Mouse (Mus musculus) left cerebral cortex, postnatal 25 days (tissue): ENCODE data around the gene Prkd1. TPM values are rescaled to one million over a fixed set of nuclear protein-coding genes. Genes with fewer than 3 reads are reported as not detected.
"Not testable (repeated sequence)": the region's sequence is repeated elsewhere in the genome, so short reads cannot be mapped to it uniquely, and the experiment has no call there.

Experiments used
- DNase-seq, 2 experiments: peaks; one replicate each; pipeline ENCODE4 v3.0.0; 2022; ENCODE audit warnings: low spot score in 2 of 2, mixed read lengths in 1 of 2
- intact Hi-C: fragments of 180-260 bp; cut with DNase I; formaldehyde crosslinking; loops from one replicate; pipeline ENCODE4 v1.15.1; 2025
- total RNA-seq, 2 experiments: library from RNA; stranded (reverse); gene quantifications; 2 replicates each; pipeline ENCODE4 v1.2.3; 2021

The Prkd1 gene
- 1 to 10 TPM; 7.5 to 8.4 TPM for total RNA-seq

- intact Hi-C loops = loop anchor here (5.0 kb wide), 1 partner anchor 102 kb away; no protein-coding TSS in a partner anchor
- peak; percentile 55 to 58 for DNase-seq
These were observed at the start of gene Prkd1 for GRCm38 (mm10) chr12:50648671-50649541. Gene Prkd1 (minus strand): TSS chr12:50649098.

DNA sequence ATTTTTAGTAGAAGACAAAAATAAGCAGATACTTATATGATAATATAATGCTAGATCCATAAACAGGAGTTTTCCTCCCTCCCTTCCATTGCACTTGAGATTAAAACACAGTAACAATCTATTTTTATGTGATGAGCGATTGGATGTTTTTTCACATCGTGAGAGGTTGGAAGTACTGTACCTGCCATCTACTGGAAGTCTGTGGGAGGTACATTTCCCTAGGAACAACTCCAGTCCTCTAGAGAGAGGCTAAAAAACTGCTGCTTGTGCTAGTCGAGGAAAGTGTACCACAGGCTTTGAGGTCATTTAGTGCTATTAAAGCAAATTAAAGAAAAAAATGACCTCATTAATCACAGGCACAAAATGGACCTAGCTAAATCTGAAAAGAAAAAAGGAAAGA lies 48.6 kb upstream of the Prkd1 start:
- peak; percentile 34 to 71 for DNase-seq
- intact Hi-C loops = loop anchor here (2.0 to 5.0 kb wide), 3 partner anchors 245 to 1325 kb away; no protein-coding TSS in a partner anchor

- DNase-seq = no peak
- intact Hi-C loops = loop anchor here (5.0 kb wide), 1 partner anchor 101 kb away; no protein-coding TSS in a partner anchor
These were observed 675 bp downstream of the Prkd1 start for GRCm38 (mm10) chr12:50648176-50648670.

- DNase-seq = no peak
- intact Hi-C loops = loop anchor here (5.0 kb wide), 1 partner anchor 100 kb away; no protein-coding TSS in a partner anchor
These were observed 2.0 kb downstream of the Prkd1 start for GRCm38 (mm10) chr12:50646857-50647256.

DNA sequence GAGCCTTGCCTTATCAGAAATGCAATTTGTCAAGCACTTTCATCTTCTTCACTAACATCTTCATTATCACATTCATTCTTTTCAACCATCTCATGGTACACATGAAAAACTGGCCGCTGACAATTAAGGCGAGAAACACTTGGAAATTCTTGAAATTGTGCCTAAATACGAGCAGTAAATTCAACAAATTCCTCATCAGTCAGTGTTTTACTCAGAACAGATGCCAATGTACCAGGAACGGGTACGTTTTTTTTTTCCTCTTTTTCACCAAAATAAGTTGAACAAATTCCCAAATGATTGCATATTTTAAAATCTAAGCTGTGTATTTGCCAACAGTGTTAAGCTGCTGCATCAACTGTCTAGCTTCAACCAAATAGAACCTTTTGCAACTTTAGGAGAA lies 6.2 kb downstream of the Prkd1 start:
- no peak for DNase-seq
- intact Hi-C loops = no loop called here

GRCm38 (mm10) chr12:50640171-50640570 lies 8.7 kb downstream of the Prkd1 start:
- intact Hi-C loops = no loop called here
- DNase-seq = no peak

- intact Hi-C loops = no loop called here
- DNase-seq = no peak
These were observed 14.5 kb downstream of the Prkd1 start for GRCm38 (mm10) chr12:50634436-50634835.

DNA sequence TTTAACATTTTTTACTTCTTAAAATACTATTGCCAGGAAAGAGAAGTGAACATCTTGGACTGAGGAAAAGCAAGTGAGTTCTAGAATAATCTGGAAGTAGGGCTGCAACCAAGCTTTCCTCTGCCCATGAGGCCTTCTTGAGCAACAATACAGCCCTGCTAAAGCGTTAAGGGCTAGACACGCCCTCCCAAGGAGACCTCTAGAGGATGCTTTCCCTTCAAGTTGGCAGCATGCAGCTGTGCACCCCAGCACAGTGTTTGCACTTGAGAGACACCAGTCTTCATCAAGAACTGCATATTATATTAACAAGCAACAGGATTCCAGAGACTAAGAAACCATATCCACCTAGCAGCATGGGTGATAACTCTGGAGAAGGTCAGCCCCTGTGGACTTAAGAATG lies 22.8 kb downstream of the Prkd1 start:
- DNase-seq, intact Hi-C loops: not testable (repeated sequence)

DNA sequence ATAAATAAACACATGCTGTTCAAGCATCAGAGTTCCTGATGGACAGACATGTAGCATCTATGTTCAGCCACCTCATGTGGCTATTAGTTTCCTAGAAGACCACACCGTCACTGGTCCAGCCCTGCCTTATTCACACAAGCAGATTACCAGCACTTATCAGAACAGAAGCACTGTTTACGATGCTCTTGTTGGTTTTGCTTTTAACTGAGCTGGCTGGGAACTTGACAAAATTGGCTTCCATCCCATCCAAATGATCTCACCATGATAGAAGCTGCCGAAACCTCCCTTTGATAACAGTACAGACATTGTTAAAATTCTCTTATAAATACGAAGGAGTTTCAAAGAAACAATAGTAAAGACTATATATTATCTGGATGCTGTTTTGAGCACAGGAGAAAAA lies 24.7 kb downstream of the Prkd1 start:
- intact Hi-C loops = no loop called here
- no peak for DNase-seq

DNA sequence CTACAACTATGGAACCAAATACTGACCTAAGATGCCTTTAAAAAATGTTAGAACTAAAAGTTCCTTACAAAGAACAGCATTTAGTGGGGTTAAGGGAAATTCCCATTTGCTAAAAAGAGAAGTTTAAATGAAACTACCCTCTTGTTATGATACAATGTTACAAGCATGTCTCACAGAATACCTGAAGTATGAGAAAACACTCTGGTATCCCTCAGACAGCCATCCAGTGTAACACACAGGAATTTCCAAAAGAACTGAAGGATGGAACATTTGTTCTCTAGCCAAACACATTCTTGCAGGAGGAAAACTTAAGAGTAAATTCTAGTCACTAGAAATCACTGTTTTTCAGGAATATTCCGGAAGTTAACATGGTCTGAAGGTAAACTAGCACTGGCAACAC lies 33.0 kb downstream of the Prkd1 start:
- DNase-seq = no peak
- intact Hi-C loops = no loop called here

DNA sequence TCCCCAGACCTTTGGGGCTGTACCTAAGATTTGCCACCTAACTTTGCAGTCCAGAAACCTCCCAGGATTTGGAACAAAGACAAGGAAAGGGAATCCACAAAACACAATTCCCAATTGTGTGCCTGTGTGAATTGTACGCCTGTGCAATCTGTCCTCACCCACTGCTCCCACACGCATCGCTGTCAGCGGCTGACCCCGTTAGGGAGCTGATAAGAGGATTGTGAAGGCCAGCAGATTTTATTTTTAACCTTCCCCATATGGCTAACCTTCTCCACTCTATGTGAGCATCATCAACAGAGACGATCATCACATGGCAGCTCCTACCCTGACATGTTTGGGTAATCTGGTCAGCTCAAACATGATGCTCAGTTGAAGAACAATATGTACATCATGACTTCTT lies 34.6 kb downstream of the Prkd1 start:
- intact Hi-C loops = no loop called here
- DNase-seq = peak in 1 of 2 experiments; percentile 15

DNA sequence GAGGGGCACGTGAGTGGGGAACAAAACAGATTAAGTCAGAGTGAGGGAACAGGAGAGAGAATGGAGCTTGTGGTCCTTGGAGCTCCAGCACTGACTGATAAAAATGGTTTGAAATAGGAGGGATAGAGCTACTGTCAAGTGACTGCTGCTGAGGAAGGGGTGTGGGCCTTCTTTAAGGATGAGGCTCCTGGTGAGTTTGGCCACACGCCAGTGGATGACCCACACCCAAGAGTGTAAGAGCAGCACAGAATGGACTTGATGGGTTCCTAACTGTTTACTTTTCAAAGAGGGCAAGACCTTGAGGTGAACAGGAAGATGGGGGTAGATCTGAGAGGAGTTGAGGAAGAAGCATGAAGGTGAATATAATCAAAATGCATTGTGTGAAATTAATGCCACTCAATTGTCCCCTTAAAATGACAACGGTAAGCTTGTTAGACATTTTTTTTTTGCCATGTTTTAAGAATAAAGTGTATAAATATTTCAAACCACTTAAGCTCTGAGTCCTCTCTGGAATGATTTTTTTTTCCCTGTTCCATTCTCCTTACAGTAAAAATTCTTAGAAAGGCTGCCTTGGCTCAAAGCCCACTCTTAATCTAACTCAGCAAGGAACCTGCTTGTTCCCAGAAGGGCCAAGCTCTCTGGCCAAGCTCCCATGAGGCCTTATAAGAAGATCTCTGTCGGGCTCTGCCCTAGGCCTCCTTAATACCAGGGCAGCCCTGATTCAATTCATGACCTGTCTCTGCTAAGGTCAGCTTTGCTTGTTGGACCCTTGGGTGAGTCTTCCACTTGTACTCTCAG lies 42.0 kb downstream of the Prkd1 start:
- intact Hi-C loops = no loop called here
- DNase-seq = no peak

- DNase-seq = no peak
- intact Hi-C loops = no loop called here
These were observed 49.5 kb downstream of the Prkd1 start for GRCm38 (mm10) chr12:50599370-50599769.

- intact Hi-C loops = no loop called here
- DNase-seq = peak; percentile 25 to 56
These were observed 50.6 kb downstream of the Prkd1 start for GRCm38 (mm10) chr12:50598053-50598988.

DNA sequence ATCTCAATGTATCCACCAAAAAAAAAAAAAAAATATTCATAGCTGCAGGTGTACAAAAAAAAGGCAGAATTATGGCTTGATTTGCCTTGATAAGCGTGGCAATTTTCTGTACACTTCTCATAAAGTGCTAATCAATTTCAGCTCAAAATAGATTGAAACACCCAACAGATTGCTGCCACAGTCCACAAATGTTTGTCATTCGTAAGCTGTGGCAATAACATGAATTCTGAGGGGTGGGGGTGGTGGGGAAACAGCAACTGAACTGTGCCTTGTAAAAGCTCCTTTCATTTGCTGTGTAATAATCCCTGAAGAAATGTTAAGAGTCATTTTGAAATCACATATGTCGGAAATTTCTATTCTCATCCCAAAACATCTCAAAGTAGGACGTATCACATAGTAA lies 51.4 kb downstream of the Prkd1 start:
- intact Hi-C loops = no loop called here
- DNase-seq = no peak

DNA sequence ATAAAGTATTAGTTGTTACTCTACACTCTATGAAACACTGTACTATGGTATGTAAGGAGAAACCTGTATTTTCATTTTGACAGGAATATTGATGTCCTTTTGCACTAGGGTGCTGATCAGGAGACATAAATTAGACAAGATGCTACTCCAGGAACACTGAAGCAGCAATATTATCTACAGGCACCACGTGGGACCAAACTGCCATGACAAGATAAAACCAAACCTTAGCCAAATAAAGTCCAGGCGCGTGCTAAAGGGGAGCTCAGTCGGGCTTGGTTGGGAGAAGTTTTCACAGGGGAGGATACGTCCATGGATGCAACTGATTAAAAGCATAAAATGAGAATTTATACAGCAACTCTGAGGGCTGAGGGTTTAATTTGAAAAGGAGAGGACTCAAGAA lies 53.1 kb downstream of the Prkd1 start:
- no peak for DNase-seq
- intact Hi-C loops = no loop called here

- no peak for DNase-seq
- intact Hi-C loops = no loop called here
These were observed 54.4 kb downstream of the Prkd1 start for GRCm38 (mm10) chr12:50594506-50594905.

DNA sequence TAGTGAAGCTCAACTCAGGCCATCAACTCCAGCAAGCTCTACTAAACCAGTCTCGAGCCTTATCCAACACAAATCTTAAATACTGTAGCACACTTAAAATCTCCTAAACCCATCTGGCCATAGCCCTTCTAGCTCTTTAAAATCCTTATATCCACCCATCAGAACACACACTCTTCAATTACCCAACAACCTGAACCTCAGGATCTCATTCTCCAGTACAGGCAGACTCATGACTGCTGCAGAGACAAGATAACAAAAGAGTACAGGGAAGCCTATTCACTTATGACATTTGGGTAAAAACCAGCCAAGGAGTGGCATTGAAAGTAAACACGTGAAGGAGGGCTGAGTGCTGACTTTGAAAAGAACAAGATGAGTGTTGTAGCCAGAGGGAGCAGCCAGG lies 55.4 kb downstream of the Prkd1 start:
- no peak for DNase-seq
- intact Hi-C loops = no loop called here

DNA sequence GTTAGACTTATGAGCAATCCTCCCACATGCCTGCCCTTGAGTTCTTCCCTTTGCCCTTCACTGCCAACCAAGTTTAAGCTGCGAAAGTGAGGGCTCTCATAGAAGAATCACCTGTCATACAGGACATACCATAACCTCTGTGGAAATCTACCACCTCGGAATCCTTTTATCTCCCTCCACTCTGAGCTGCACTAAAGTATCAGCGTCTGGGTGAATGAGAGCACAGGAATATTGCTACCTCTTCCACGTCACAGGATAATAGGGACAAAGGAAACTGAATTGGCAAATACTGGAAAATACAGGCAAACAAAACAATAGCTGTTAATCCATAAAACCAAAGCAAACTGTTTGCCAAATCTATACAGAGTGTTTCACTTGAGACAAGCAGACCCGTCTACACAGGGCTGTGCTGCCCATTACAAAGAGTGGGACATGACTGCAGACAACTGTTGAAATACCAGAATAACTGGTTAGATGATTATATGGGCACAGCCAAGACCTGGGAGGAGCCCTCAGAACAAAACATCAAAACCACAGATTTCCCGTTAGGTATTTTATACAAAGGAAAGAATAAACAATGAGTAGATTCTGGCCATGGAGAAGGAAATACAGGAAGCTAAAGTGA lies 60.6 kb downstream of the Prkd1 start:
- DNase-seq = no peak
- intact Hi-C loops = no loop called here
